Mouse (Mus musculus): Measurements from ENCODE around the gene Olfr450. TPM values are rescaled to one million over a fixed set of nuclear protein-coding genes. Genes with fewer than 3 reads are reported as not detected.

Olfr450 gene
- total and polyA plus RNA-seq, 2 experiments from 2014 or later, result not detected

DNA sequence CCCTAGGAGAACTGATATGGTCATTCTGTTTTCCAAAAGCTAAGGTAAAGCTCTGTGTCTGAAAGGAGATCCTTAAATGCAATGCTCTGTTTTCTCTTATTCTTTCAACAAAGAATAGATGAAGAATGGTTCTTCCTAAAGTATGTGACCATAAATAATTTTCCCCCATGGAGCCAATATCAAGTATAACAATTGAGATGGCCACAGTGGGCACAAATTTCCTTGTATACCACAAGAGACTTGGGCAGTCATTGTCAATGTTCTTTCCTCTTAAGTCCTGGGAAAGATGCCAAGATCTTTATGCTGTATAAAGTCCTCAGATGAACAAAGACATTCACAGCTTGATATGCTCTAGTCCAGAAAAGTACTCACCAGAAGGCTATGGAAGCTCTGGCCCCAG lies 22.3 kb downstream of the Olfr450 start, which contains the start of gene Olfr449:
Olfr449 (plus strand) TSS at position 301 of the 400 bp plus-strand sequence.
- Histone ChIP-seq H3K4me3 (ENCODE audit: low read depth, low read length) (no peak within 1 kb of the TSS), H3K9me3 (ENCODE audit: low read length) (no peaks in the 10 kb centered on the region), H3K27ac (ENCODE audit: low read depth, low read length) (no peak within 1 kb of the TSS), H3K36me3 (ENCODE audit: insufficient read depth, low read length) (no peaks in the 10 kb centered on the region), H3K4me1 (ENCODE audit: insufficient read depth, low read length) (no peaks in the 10 kb centered on the region), H3K9ac (replicated peaks; ENCODE audit: low read length, poor library complexity, severe bottlenecking) (no peak within 1 kb of the TSS), H3K4me2 (ENCODE audit: low read depth, low read length, poor library complexity, severe bottlenecking) (no peak within 1 kb of the TSS), H3K27me3 (ENCODE audit: insufficient read depth, low read length) (no peaks in the 10 kb centered on the region)
- DNase-seq (ENCODE audit: low spot score), result no peak
- TF ChIP-seq CTCF (IDR thresholded peaks at IDR 0.05), result no peak
- ATAC-seq (ENCODE audit: low FRiP score), result no peak

DNA sequence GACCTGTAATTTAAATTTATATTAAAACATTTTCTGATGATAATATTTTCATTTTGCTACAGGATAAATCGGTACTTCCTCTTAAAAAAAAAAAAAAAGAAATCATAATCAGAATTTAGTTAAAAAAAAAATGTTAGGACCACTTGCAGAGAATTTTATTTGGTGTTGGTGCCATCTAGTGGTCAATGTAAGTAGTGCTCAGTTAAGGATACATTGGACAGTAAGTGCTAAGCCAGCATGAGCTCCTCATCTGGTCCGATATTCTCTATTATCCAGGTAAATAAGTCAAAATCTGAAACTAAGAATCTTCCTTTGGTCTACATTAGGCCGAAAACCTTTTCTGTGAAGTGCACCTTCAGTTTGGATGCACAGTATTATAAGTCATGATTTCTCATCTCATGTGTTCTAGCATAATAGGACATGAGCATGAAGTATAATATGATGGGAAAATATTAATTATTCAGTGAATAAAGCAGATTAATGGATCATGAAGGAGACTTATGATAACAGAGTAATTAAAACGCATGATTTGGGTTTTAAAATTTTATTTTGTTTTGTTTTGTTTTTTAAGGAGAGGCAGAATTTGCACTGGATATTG lies 48.6 kb downstream of the Olfr450 start:
- Histone ChIP-seq H3K36me3 (ENCODE audit: insufficient read depth, low read length) (no peaks in the 10 kb centered on the region), H3K4me3 (ENCODE audit: low read depth, low read length) (no peak overlapping the region), H3K27me3 (ENCODE audit: insufficient read depth, low read length) (no peaks in the 10 kb centered on the region), H3K27ac (ENCODE audit: low read depth, low read length) (no peak overlapping the region), H3K4me2 (ENCODE audit: low read depth, low read length, poor library complexity, severe bottlenecking) (no peak overlapping the region), H3K4me1 (ENCODE audit: insufficient read depth, low read length) (no peaks in the 10 kb centered on the region), H3K9me3 (ENCODE audit: low read length) (no peaks in the 10 kb centered on the region), H3K9ac (replicated peaks; ENCODE audit: low read length, poor library complexity, severe bottlenecking) (no peak overlapping the region)
- peak; percentile 83 for DNase-seq (ENCODE audit: low spot score)
- peak; percentile 54; the same call in 1 of the 2 replicates for ATAC-seq (ENCODE audit: low FRiP score)
- peak; percentile 84 for TF ChIP-seq CTCF (IDR thresholded peaks at IDR 0.05)
- WGBS, result 12% methylated on average over 4 of the region's 4 CpGs

Other genes with a start within 250 kb of the Olfr450 start
- gene Tcaf3, start 214.2 kb upstream of the Olfr450 start, total RNA-seq (2014; rRNA removed), result not detected in 2 replicates
- not detected in 2 replicates for gene Tcaf3, start 214.2 kb upstream of the Olfr450 start, polyA plus RNA-seq (2015; fragmentation: Nextera tagmentation; extraction: Ambion mirVana)
- gene Tcaf2, start 166.7 kb upstream of the Olfr450 start, total RNA-seq (2014; rRNA removed), result 3.1 and 4.7 TPM in 2 replicates
- 1.5 and 1.8 TPM in 2 replicates for gene Tcaf2, start 166.7 kb upstream of the Olfr450 start, polyA plus RNA-seq (2015; fragmentation: Nextera tagmentation; extraction: Ambion mirVana)
- gene Tcaf1, start 101.9 kb upstream of the Olfr450 start, total RNA-seq (2014; rRNA removed), result 306 and 314 TPM in 2 replicates
- gene Tcaf1, start 101.9 kb upstream of the Olfr450 start, polyA plus RNA-seq (2015; fragmentation: Nextera tagmentation; extraction: Ambion mirVana), result 195 and 199 TPM in 2 replicates
- gene Olfr453, start 72.6 kb upstream of the Olfr450 start, total RNA-seq (2014; rRNA removed), result not detected in 2 replicates
- gene Olfr453, start 72.6 kb upstream of the Olfr450 start, polyA plus RNA-seq (2015; fragmentation: Nextera tagmentation; extraction: Ambion mirVana), result not detected in 2 replicates
- not detected in 2 replicates for gene Olfr38, start 55.5 kb upstream of the Olfr450 start, total RNA-seq (2014; rRNA removed)
- gene Olfr38, start 55.5 kb upstream of the Olfr450 start, polyA plus RNA-seq (2015; fragmentation: Nextera tagmentation; extraction: Ambion mirVana), result not detected in 2 replicates
- gene Olfr452, start 26.8 kb upstream of the Olfr450 start, total RNA-seq (2014; rRNA removed), result not detected in 2 replicates
- gene Olfr452, start 26.8 kb upstream of the Olfr450 start, polyA plus RNA-seq (2015; fragmentation: Nextera tagmentation; extraction: Ambion mirVana), result not detected in 2 replicates
- gene Olfr449, start 22.4 kb downstream of the Olfr450 start, total RNA-seq (2014; rRNA removed), result not detected in 2 replicates
- not detected in 2 replicates for gene Olfr449, start 22.4 kb downstream of the Olfr450 start, polyA plus RNA-seq (2015; fragmentation: Nextera tagmentation; extraction: Ambion mirVana)
- gene Olfr448, start 78.5 kb downstream of the Olfr450 start, total RNA-seq (2014; rRNA removed), result not detected in 2 replicates
- gene Olfr448, start 78.5 kb downstream of the Olfr450 start, polyA plus RNA-seq (2015; fragmentation: Nextera tagmentation; extraction: Ambion mirVana), result not detected in 2 replicates
- not detected in 2 replicates for gene Olfr447, start 96.9 kb downstream of the Olfr450 start, total RNA-seq (2014; rRNA removed)
- not detected in 2 replicates for gene Olfr447, start 96.9 kb downstream of the Olfr450 start, polyA plus RNA-seq (2015; fragmentation: Nextera tagmentation; extraction: Ambion mirVana)
- not detected in 2 replicates for gene Olfr446, start 109.4 kb downstream of the Olfr450 start, total RNA-seq (2014; rRNA removed)
- gene Olfr446, start 109.4 kb downstream of the Olfr450 start, polyA plus RNA-seq (2015; fragmentation: Nextera tagmentation; extraction: Ambion mirVana), result not detected in 2 replicates
- gene Olfr444, start 137.1 kb downstream of the Olfr450 start, total RNA-seq (2014; rRNA removed), result not detected in 2 replicates
- not detected in 2 replicates for gene Olfr444, start 137.1 kb downstream of the Olfr450 start, polyA plus RNA-seq (2015; fragmentation: Nextera tagmentation; extraction: Ambion mirVana)